Mouse (Mus musculus): ENCODE results near the gene Btc. TPM values are rescaled to one million over a fixed set of nuclear protein-coding genes. Genes with fewer than 3 reads are reported as not detected.

Gene Btc
- total RNA-seq, 1 experiment, result 0.71 TPM

DNA sequence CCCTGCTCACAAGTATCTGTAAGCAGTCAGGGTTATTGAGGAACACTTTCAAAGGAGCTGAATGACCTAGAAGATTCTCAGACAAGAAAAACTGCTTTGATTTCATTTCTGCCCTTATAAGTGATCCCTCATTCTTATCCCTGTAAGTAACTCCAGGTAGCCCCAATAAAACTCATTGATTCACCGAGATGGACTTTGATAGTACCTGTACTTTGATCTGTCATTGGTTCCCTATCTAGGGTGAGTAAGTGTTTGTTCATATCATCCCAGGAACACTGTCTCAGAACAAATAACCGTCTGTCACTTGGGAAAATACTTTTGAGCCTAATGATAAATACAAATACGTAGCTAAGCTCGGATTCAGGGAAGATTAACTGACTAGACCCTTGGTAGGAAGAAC is 68.6 kb downstream of the Btc start:
- no peak for TF ChIP-seq ZC3H11A (IDR thresholded peaks at IDR 0.05; ENCODE audit: borderline replicate concordance, low read depth, low read length)
- TF ChIP-seq MAFK (IDR thresholded peaks at IDR 0.05; ENCODE audit: insufficient read depth, low read depth, low read length), result no peak
- Histone ChIP-seq H3K4me3 (ENCODE audit: insufficient read depth in 1 of 2, low read depth in 1 of 2, low read length in 2 of 2, poor library complexity in 1 of 2, severe bottlenecking in 1 of 2) (no peak overlapping the region), H3K36me3 (ENCODE audit: control insufficient read depth, insufficient read depth, low read length, poor library complexity, severe bottlenecking) (no peaks in the 10 kb centered on the region), H3K9me3 (ENCODE audit: control insufficient read depth, insufficient read depth, low read depth, low read length) (no peaks in the 10 kb centered on the region), H3K9ac (ENCODE audit: insufficient read depth, low read depth, low read length, poor library complexity, severe bottlenecking) (no peak overlapping the region), H3K4me1 (ENCODE audit: control insufficient read depth in 2 of 2, insufficient read depth in 2 of 2, low read length in 2 of 2, poor library complexity in 1 of 2) (no peaks in the 10 kb centered on the region), H3K27ac (ENCODE audit: insufficient read depth, low read depth, low read length, poor library complexity, severe bottlenecking) (no peak overlapping the region)
- in situ Hi-C loops (cut with MboI; ENCODE audit: low sequenced_read_pairs in 2 of 2, unreplicated experiment in 2 of 2), result no loop called here
- no peak for DNase-seq (ENCODE audit: low read depth, low spot score)

DNA sequence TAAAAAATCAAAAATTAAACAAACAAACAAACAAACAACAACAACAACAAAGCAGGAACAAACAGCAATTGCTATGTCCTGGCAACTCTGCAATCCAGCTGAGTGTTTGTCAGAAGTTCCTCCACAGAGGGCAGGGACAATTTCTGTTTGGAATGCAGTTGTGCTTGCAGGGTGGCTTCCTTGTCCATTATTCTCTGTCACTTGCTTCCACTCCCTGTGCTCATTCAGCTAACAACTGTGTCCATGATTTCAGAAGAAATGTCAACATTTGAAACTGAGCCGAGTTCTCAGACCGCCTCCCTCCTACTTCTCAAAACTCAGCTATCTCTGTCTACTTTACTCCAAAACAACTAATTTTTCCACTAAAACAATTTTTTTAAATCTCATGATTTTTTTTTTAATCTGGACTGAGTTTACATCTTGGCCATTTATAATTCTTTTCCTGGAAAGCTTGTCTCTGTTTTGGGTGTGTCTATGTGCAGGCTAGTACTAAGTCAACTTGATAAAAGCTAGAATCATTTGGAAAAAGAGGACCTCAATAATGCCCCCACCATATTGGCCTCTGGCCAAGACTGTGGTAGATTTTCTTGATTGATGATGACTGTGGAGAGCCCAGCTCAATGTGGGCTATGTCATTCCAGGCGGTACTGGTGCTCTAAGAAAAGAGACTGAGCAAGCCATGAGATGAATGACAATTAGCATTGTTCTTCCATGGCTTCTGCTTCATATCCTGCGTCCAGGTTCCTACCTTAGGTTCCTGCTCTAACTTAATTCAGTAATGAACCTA is 70.5 kb downstream of the Btc start:
- H3K9me3 ChIP-seq (ENCODE audit: control insufficient read depth, insufficient read depth, low read depth, low read length), result no peaks in the 10 kb centered on the region
- in situ Hi-C loops (cut with MboI; ENCODE audit: low sequenced_read_pairs in 2 of 2, unreplicated experiment in 2 of 2), result no loop called here
- no peak overlapping the region for H3K4me3 ChIP-seq (ENCODE audit: insufficient read depth in 1 of 2, low read depth in 1 of 2, low read length in 2 of 2, poor library complexity in 1 of 2, severe bottlenecking in 1 of 2)
- no peaks in the 10 kb centered on the region for H3K4me1 ChIP-seq (ENCODE audit: control insufficient read depth in 2 of 2, insufficient read depth in 2 of 2, low read length in 2 of 2, poor library complexity in 1 of 2)
- TF ChIP-seq ZC3H11A (IDR thresholded peaks at IDR 0.05; ENCODE audit: borderline replicate concordance, low read depth, low read length), result no peak
- TF ChIP-seq CHD2 (IDR thresholded peaks at IDR 0.05; ENCODE audit: low read depth, low read length), result no peak
- no peak for TF ChIP-seq HCFC1 (IDR thresholded peaks at IDR 0.05; ENCODE audit: borderline replicate concordance, insufficient read depth, low read length)
- no peak overlapping the region for H3K27ac ChIP-seq (ENCODE audit: insufficient read depth, low read depth, low read length, poor library complexity, severe bottlenecking)
- no peak overlapping the region for H3K9ac ChIP-seq (ENCODE audit: insufficient read depth, low read depth, low read length, poor library complexity, severe bottlenecking)
- no peaks in the 10 kb centered on the region for H3K36me3 ChIP-seq (ENCODE audit: control insufficient read depth, insufficient read depth, low read length, poor library complexity, severe bottlenecking)
- DNase-seq (ENCODE audit: low read depth, low spot score), result no peak

DNA sequence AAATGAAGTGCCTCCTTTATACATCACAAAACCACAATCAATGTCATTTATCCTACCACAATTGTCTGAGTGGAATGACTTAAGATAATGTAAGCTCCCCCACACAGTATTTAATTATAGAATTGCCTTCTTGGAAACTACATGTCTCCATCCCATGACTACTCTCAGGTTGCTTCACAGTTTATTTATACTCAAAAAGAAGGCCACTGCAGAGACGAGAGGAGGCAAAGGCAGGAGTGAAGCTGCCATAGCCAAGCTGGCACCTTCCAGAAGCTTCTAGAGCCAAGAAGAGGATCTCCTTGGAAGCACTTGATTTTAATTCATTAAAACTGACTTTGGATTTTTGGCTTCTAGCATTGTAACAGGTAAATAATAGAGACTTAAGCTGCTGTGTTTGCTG is 81.0 kb downstream of the Btc start:
- no peaks in the 10 kb centered on the region for H3K36me3 ChIP-seq (ENCODE audit: control insufficient read depth, insufficient read depth, low read length, poor library complexity, severe bottlenecking)
- no peak overlapping the region for H3K4me3 ChIP-seq (ENCODE audit: insufficient read depth in 1 of 2, low read depth in 1 of 2, low read length in 2 of 2, poor library complexity in 1 of 2, severe bottlenecking in 1 of 2)
- no peak overlapping the region for H3K9ac ChIP-seq (ENCODE audit: insufficient read depth, low read depth, low read length, poor library complexity, severe bottlenecking)
- in situ Hi-C loops (cut with MboI; ENCODE audit: low sequenced_read_pairs in 2 of 2, unreplicated experiment in 2 of 2), result no loop called here
- no peak for DNase-seq (ENCODE audit: low read depth, low spot score)
- TF ChIP-seq CHD2 (IDR thresholded peaks at IDR 0.05; ENCODE audit: low read depth, low read length) (no peak), ZNF384 (IDR thresholded peaks at IDR 0.05; ENCODE audit: low read depth, low read length) (no peak), HCFC1 (IDR thresholded peaks at IDR 0.05; ENCODE audit: borderline replicate concordance, insufficient read depth, low read length) (no peak), MAFK (IDR thresholded peaks at IDR 0.05; ENCODE audit: insufficient read depth, low read depth, low read length) (no peak), ZC3H11A (IDR thresholded peaks at IDR 0.05; ENCODE audit: borderline replicate concordance, low read depth, low read length) (no peak)
- H3K4me1 ChIP-seq (ENCODE audit: control insufficient read depth in 2 of 2, insufficient read depth in 2 of 2, low read length in 2 of 2, poor library complexity in 1 of 2), result no peaks in the 10 kb centered on the region
- no peaks in the 10 kb centered on the region for H3K9me3 ChIP-seq (ENCODE audit: control insufficient read depth, insufficient read depth, low read depth, low read length)
- no peak overlapping the region for H3K27ac ChIP-seq (ENCODE audit: insufficient read depth, low read depth, low read length, poor library complexity, severe bottlenecking)

DNA sequence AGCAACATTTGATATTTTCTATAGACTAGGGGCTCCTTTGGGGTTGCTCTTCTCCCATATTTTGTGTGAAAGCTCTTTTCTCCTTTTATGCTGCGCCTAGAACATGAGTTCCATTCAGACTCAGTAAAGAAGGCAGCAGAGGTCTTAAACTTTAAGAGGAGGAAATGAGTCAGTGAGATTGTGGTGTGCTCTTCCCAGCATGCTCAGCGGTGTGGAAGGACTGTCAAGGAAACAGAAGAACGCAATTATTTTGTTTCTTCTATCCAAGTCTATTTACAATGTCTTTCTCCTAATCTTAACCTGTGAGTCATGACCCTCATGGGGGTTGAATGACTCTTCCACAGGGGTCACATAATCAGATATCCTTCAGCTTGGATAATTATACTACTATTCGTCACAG is 82.4 kb downstream of the Btc start:
- Histone ChIP-seq H3K9me3 (ENCODE audit: control insufficient read depth, insufficient read depth, low read depth, low read length) (no peaks in the 10 kb centered on the region), H3K27ac (ENCODE audit: insufficient read depth, low read depth, low read length, poor library complexity, severe bottlenecking) (no peak overlapping the region), H3K9ac (ENCODE audit: insufficient read depth, low read depth, low read length, poor library complexity, severe bottlenecking) (no peak overlapping the region), H3K36me3 (ENCODE audit: control insufficient read depth, insufficient read depth, low read length, poor library complexity, severe bottlenecking) (no peaks in the 10 kb centered on the region), H3K4me3 (ENCODE audit: insufficient read depth in 1 of 2, low read depth in 1 of 2, low read length in 2 of 2, poor library complexity in 1 of 2, severe bottlenecking in 1 of 2) (no peak overlapping the region), H3K4me1 (ENCODE audit: control insufficient read depth in 2 of 2, insufficient read depth in 2 of 2, low read length in 2 of 2, poor library complexity in 1 of 2) (no peaks in the 10 kb centered on the region)
- in situ Hi-C loops (cut with MboI; ENCODE audit: low sequenced_read_pairs in 2 of 2, unreplicated experiment in 2 of 2), result no loop called here
- DNase-seq (ENCODE audit: low read depth, low spot score), result no peak
- TF ChIP-seq HCFC1 (IDR thresholded peaks at IDR 0.05; ENCODE audit: borderline replicate concordance, insufficient read depth, low read length) (no peak), ZNF384 (IDR thresholded peaks at IDR 0.05; ENCODE audit: low read depth, low read length) (no peak), MAFK (IDR thresholded peaks at IDR 0.05; ENCODE audit: insufficient read depth, low read depth, low read length) (no peak), CHD2 (IDR thresholded peaks at IDR 0.05; ENCODE audit: low read depth, low read length) (no peak), ZC3H11A (IDR thresholded peaks at IDR 0.05; ENCODE audit: borderline replicate concordance, low read depth, low read length) (no peak)

DNA sequence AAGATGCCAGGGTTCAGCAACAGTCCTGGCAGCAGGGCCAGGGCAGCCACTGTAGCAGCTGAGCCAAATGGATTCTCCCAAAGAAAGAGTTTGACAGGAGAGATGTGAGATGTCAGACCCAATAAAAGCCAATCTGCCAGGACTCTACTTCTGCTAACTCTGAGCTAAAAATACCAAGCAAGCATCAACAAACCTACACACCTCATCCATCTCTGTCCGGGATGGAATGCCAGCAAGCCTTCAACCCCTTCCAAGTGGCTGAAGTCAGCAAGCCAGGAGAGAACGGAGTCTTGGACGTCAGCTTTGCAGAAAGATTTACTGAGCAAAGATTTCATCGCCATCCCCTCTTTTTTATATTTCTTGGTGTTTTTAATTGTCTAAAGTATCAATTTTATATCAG is 88.8 kb downstream of the Btc start:
- Histone ChIP-seq H3K4me1 (ENCODE audit: control insufficient read depth in 2 of 2, insufficient read depth in 2 of 2, low read length in 2 of 2, poor library complexity in 1 of 2) (no peaks in the 10 kb centered on the region), H3K4me3 (ENCODE audit: insufficient read depth in 1 of 2, low read depth in 1 of 2, low read length in 2 of 2, poor library complexity in 1 of 2, severe bottlenecking in 1 of 2) (no peak overlapping the region), H3K9ac (ENCODE audit: insufficient read depth, low read depth, low read length, poor library complexity, severe bottlenecking) (no peak overlapping the region), H3K9me3 (ENCODE audit: control insufficient read depth, insufficient read depth, low read depth, low read length) (no peaks in the 10 kb centered on the region), H3K36me3 (ENCODE audit: control insufficient read depth, insufficient read depth, low read length, poor library complexity, severe bottlenecking) (no peaks in the 10 kb centered on the region), H3K27ac (ENCODE audit: insufficient read depth, low read depth, low read length, poor library complexity, severe bottlenecking) (no peak overlapping the region)
- no peak for TF ChIP-seq MAFK (IDR thresholded peaks at IDR 0.05; ENCODE audit: insufficient read depth, low read depth, low read length)
- DNase-seq (ENCODE audit: low read depth, low spot score), result no peak
- in situ Hi-C loops (cut with MboI; ENCODE audit: low sequenced_read_pairs in 2 of 2, unreplicated experiment in 2 of 2), result no loop called here
